Mouse (Mus musculus): ENCODE data around the gene Hlcs.

DNA sequence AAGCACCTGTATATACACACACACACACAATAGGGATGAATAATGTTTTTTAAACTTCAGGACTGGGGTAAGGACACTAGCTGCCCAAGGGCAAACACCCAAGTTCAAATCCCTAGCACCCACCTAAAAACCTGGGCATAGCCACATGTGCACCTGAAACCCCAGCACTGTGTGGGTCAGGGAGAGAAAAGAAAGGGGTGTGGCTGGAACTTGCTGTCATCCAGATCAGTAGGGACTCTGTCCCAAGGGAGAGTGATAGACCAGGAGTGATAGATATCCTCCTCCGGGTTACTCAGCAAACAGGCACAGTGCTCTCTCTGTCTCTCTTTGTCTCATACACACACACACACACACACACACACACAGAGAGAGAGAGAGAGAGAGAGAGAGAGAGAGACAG is 2.0 kb downstream of the Hlcs start:
- no peak for TF ChIP-seq CTCF (IDR thresholded peaks at IDR 0.05; ENCODE audit: insufficient read depth, low read length)
- TF ChIP-seq POLR2A (IDR thresholded peaks at IDR 0.05; ENCODE audit: borderline replicate concordance, extremely low read depth, low read depth, low read length), result no peak

All from lung, adult 2 months (tissue).